Mouse (Mus musculus) liver, embryonic 14 days (tissue): Measurements from ENCODE around the gene Agtrap. TPM values are rescaled to one million over a fixed set of nuclear protein-coding genes. Genes with fewer than 3 reads are reported as not detected.

Experiments used
- polyA plus RNA-seq: library from polyadenylated mRNA; depleted of rRNA; stranded (reverse); fragments of >200 nt; gene quantifications from 2 replicates; pipeline ENCODE4 v1.2.3, GENCODE M21; 2012; rRNA removed

Agtrap gene
- polyA plus RNA-seq, result 3.4 and 4.0 TPM in 2 replicates

GRCm38 (mm10) chr4:148087907-148088527, at the start of gene Agtrap:
Agtrap (minus strand) TSS chr4:148088031.

GRCm38 (mm10) chr4:148130561-148131413, 43.0 kb upstream of the Agtrap start, which contains the start of gene Draxin:
Draxin (minus strand) TSS chr4:148130698.

GRCm38 (mm10) chr4:148130133-148130532, 42.3 kb upstream of the Agtrap start, which contains the start of gene Mad2l2:
Mad2l2 (plus strand) TSS chr4:148130384.

GRCm38 (mm10) chr4:148038600-148039253, 49.1 kb downstream of the Agtrap start, which contains the start of the genes Clcn6 and Mthfr:
Clcn6 (minus strand) TSS chr4:148038821.
Mthfr (plus strand) TSS chr4:148039077.

Other genes with a start within 250 kb of the Agtrap start
- 1.1 and 1.3 TPM in 2 replicates for gene Zfp933, start 239.7 kb downstream of the Agtrap start, polyA plus RNA-seq
- gene Miip, start 219.2 kb downstream of the Agtrap start, polyA plus RNA-seq, result 28.8 and 34.1 TPM in 2 replicates
- 2.4 and 2.8 TPM in 2 replicates for gene Fv1, start 219.1 kb downstream of the Agtrap start, polyA plus RNA-seq
- gene Mfn2, start 183.3 kb downstream of the Agtrap start, polyA plus RNA-seq, result 7.7 and 8.6 TPM in 2 replicates
- 13.3 and 15.0 TPM in 2 replicates for gene Plod1, start 151.3 kb downstream of the Agtrap start, polyA plus RNA-seq
- gene 2510039O18Rik, start 147.1 kb downstream of the Agtrap start, polyA plus RNA-seq, result 15.9 and 18.1 TPM in 2 replicates
- not detected in 2 replicates for gene Nppb, start 102.2 kb downstream of the Agtrap start, polyA plus RNA-seq
- 0.03 TPM in 1 of 2 replicates, not detected in the other for gene Nppa, start 87.3 kb downstream of the Agtrap start, polyA plus RNA-seq
- gene Clcn6, start 49.2 kb downstream of the Agtrap start, polyA plus RNA-seq, result 2.5 and 2.7 TPM in 2 replicates
- gene Mthfr, start 49.0 kb downstream of the Agtrap start, polyA plus RNA-seq, result 9.1 and 10.2 TPM in 2 replicates
- 8.2 and 9.5 TPM in 2 replicates for gene Mad2l2, start 42.4 kb upstream of the Agtrap start, polyA plus RNA-seq
- 0.16 and 0.21 TPM in 2 replicates for gene Draxin, start 42.7 kb upstream of the Agtrap start, polyA plus RNA-seq
- 7.1 and 7.8 TPM in 2 replicates for gene Fbxo6, start 64.1 kb upstream of the Agtrap start, polyA plus RNA-seq
- 1.0 and 1.1 TPM in 2 replicates for gene Fbxo44, start 72.5 kb upstream of the Agtrap start, polyA plus RNA-seq
- gene Fbxo2, start 72.6 kb upstream of the Agtrap start, polyA plus RNA-seq, result 0.05 and 0.06 TPM in 2 replicates
- gene Disp3, start 199.9 kb upstream of the Agtrap start, polyA plus RNA-seq, result 0.01 and 0.05 TPM in 2 replicates